14 mouse cellular contexts compared by ENCODE assay signal in genomic region chr17:77718450-77718849, GRCm38 (mm10).
"Had no signal": no experiment of that assay in that cellular context is flagged by ENCODE, and none has a peak within 500 bp of the region (broad histone marks: within the 10 kb centered on the region; RNA-seq: fewer than 3 reads in every experiment).

No protein-coding gene starts in this region.

- DNase-seq: lung, adult 18-20 months; lung, embryonic 14.5 days; lung, postnatal 10 days; right cerebral cortex, postnatal 14 days; thymus, adult 2 months; thymus, postnatal 25 days; thymus, postnatal 4 days had no signal

- H3K36me3 ChIP-seq: liver, embryonic 12.5 days; neural tube, embryonic 12.5 days; stomach, embryonic 15.5 days had no signal

- H3K4me1 ChIP-seq: liver, embryonic 12.5 days; megakaryocyte, embryonic 14.5 days; neural tube, embryonic 12.5 days; stomach, embryonic 15.5 days had no signal

- ATAC-seq: liver, embryonic 12.5 days had no signal

- H3K4me2 ChIP-seq: liver, embryonic 12.5 days; lung, embryonic 14.5 days; neural tube, embryonic 12.5 days; stomach, embryonic 15.5 days had no signal

- H3K9me3 ChIP-seq: liver, embryonic 12.5 days; neural tube, embryonic 12.5 days; stomach, embryonic 15.5 days had no signal

- H3K27me3 ChIP-seq: liver, embryonic 12.5 days; megakaryocyte, embryonic 14.5 days; neural tube, embryonic 12.5 days; stomach, embryonic 15.5 days had no signal

- H3K4me3 ChIP-seq: liver, embryonic 12.5 days; megakaryocyte, embryonic 14.5 days; neural tube, embryonic 12.5 days; stomach, embryonic 15.5 days had no signal

- H3K9ac ChIP-seq: liver, embryonic 12.5 days; liver, embryonic 14.5 days; lung, embryonic 14.5 days; neural tube, embryonic 12.5 days; stomach, embryonic 15.5 days had no signal

- H3K27ac ChIP-seq: liver, embryonic 12.5 days; liver, embryonic 14.5 days; macrophage; neural tube, embryonic 12.5 days; stomach, embryonic 15.5 days; stomach, postnatal 0 days had no signal
